Mouse (Mus musculus): Measurements from ENCODE around the gene Rere. TPM values are rescaled to one million over a fixed set of nuclear protein-coding genes. Genes with fewer than 3 reads are reported as not detected.

The Rere gene
- total and polyA plus RNA-seq, 3 experiments, result 3.1 to 36.5 (median 8.7) TPM

GRCm38 (mm10) chr4:150551390-150551789 lies 269.9 kb downstream of the Rere start:
- dilution Hi-C loops (cut with MboI; ENCODE audit: extremely low pct_ligation_motif_present, extremely low pct_unique_long_range_greater_than_20kb, low sequenced_read_pairs), result no loop called here
- no peak overlapping the region for H3K27ac ChIP-seq (ENCODE audit: insufficient read depth, low read depth)
- in situ Hi-C loops (cut with MboI; ENCODE audit: low pct_ligation_motif_present, low pct_unique_long_range_greater_than_20kb, low sequenced_read_pairs), result no loop called here
- peaks cover 3 to 38% of the 10 kb centered on the region in 2 experiments; a peak in 2 of 4 replicates for H3K4me1 ChIP-seq (ENCODE audit: control insufficient read depth in 1 of 2, insufficient read depth in 2 of 2)
- H3K27me3 ChIP-seq (replicated peaks), result no peaks in the 10 kb centered on the region
- DNase-seq (ENCODE audit: extremely low read depth), result no peak
- H3K9ac ChIP-seq (ENCODE audit: insufficient read depth, low read depth), result no peak overlapping the region
- TF ChIP-seq ZKSCAN1 (IDR thresholded peaks at IDR 0.05; ENCODE audit: borderline replicate concordance, low read depth, low read length) (no peak), ELF1 (IDR thresholded peaks at IDR 0.05; ENCODE audit: low read depth, low read length) (no peak), NELFE (IDR thresholded peaks at IDR 0.05; ENCODE audit: low read depth, low read length) (no peak), TCF12 (IDR thresholded peaks at IDR 0.05; ENCODE audit: low read depth, low read length) (no peak), JUN (IDR thresholded peaks at IDR 0.05; ENCODE audit: insufficient read depth, low read depth, low read length) (no peak), RAD21 (IDR thresholded peaks at IDR 0.05; ENCODE audit: low read depth, low read length) (no peak), PAX5 (IDR thresholded peaks at IDR 0.05; ENCODE audit: low read length) (no peak), ZC3H11A (IDR thresholded peaks at IDR 0.05; ENCODE audit: low read depth, low read length) (no peak), EP300 (IDR thresholded peaks at IDR 0.05; ENCODE audit: low read length) (no peak), UBTF (IDR thresholded peaks at IDR 0.05; ENCODE audit: low read depth, low read length) (no peak), USF1 (IDR thresholded peaks at IDR 0.05; ENCODE audit: low read depth, low read length) (no peak)
- peaks cover 7 to 66% of the 10 kb centered on the region in 2 experiments for H3K36me3 ChIP-seq (replicated peaks in 1 of 2; ENCODE audit: control insufficient read depth in 1 of 2, insufficient read depth in 1 of 2, low read length in 1 of 2)
- H3K4me2 ChIP-seq (ENCODE audit: insufficient read depth, low read depth, poor library complexity, severe bottlenecking), result no peak overlapping the region
- H3K4me3 ChIP-seq (replicated peaks in 1 of 3; ENCODE audit: low read depth in 2 of 3, low read length in 2 of 3, poor library complexity in 1 of 3), result no peak overlapping the region
- H3K9me3 ChIP-seq (replicated peaks; ENCODE audit: low read length), result peaks cover 3% of the 10 kb centered on the region
- H3K79me2 ChIP-seq (replicated peaks; ENCODE audit: control insufficient read depth, extremely low read depth, insufficient read depth, poor library complexity, severe bottlenecking), result no peaks in the 10 kb centered on the region

- in situ Hi-C loops (cut with MboI; ENCODE audit: low pct_ligation_motif_present, low pct_unique_long_range_greater_than_20kb, low sequenced_read_pairs), result no loop called here
- Histone ChIP-seq H3K9ac (ENCODE audit: insufficient read depth, low read depth) (no peak overlapping the region), H3K79me2 (replicated peaks; ENCODE audit: control insufficient read depth, extremely low read depth, insufficient read depth, poor library complexity, severe bottlenecking) (no peaks in the 10 kb centered on the region), H3K27me3 (replicated peaks) (no peaks in the 10 kb centered on the region), H3K9me3 (replicated peaks; ENCODE audit: low read length) (peaks cover 3% of the 10 kb centered on the region), H3K4me3 (replicated peaks in 1 of 3; ENCODE audit: low read depth in 2 of 3, low read length in 2 of 3, poor library complexity in 1 of 3) (no peak overlapping the region), H3K4me2 (ENCODE audit: insufficient read depth, low read depth, poor library complexity, severe bottlenecking) (no peak overlapping the region), H3K4me1 (ENCODE audit: control insufficient read depth in 1 of 2, insufficient read depth in 2 of 2) (peaks cover 13 to 50% of the 10 kb centered on the region in 2 experiments), H3K27ac (ENCODE audit: insufficient read depth, low read depth) (no peak overlapping the region), H3K36me3 (replicated peaks in 1 of 2; ENCODE audit: control insufficient read depth in 1 of 2, insufficient read depth in 1 of 2, low read length in 1 of 2) (peaks cover 2 to 56% of the 10 kb centered on the region in 2 experiments)
- no peak for DNase-seq (ENCODE audit: extremely low read depth)
- dilution Hi-C loops (cut with MboI; ENCODE audit: extremely low pct_ligation_motif_present, extremely low pct_unique_long_range_greater_than_20kb, low sequenced_read_pairs), result no loop called here
- no peak for TF ChIP-seq MEF2A (IDR thresholded peaks at IDR 0.05; ENCODE audit: borderline replicate concordance, low read depth, low read length)
- no peak for TF ChIP-seq ZC3H11A (IDR thresholded peaks at IDR 0.05; ENCODE audit: low read depth, low read length)
- TF ChIP-seq POLR2AphosphoS2 (IDR thresholded peaks at IDR 0.05; ENCODE audit: low read depth, low read length), result no peak
- TF ChIP-seq TCF12 (IDR thresholded peaks at IDR 0.05; ENCODE audit: low read depth, low read length), result no peak
- no peak for TF ChIP-seq POLR2A (IDR thresholded peaks at IDR 0.05; ENCODE audit: low read depth, low read length)
- TF ChIP-seq MXI1 (IDR thresholded peaks at IDR 0.05; ENCODE audit: low read depth, low read length), result no peak
- no peak for TF ChIP-seq RCOR1 (conservative IDR thresholded peaks at IDR 0.05; ENCODE audit: low read depth, low read length)
- no peak for TF ChIP-seq TBP (conservative IDR thresholded peaks at IDR 0.05; ENCODE audit: low read depth, low read length)
- no peak for TF ChIP-seq BHLHE40 (IDR thresholded peaks at IDR 0.05; ENCODE audit: low read depth, low read length)
- TF ChIP-seq CTCF (conservative IDR thresholded peaks at IDR 0.05 in 1 of 2, IDR thresholded peaks at IDR 0.05 in 1 of 2; ENCODE audit: low read depth in 2 of 2, low read length in 2 of 2), result no peak
- no peak for TF ChIP-seq JUN (IDR thresholded peaks at IDR 0.05; ENCODE audit: insufficient read depth, low read depth, low read length)
- TF ChIP-seq MAZ (IDR thresholded peaks at IDR 0.05; ENCODE audit: low read depth, low read length), result no peak
- TF ChIP-seq IRF4 (IDR thresholded peaks at IDR 0.05; ENCODE audit: low read depth, low read length), result no peak
Measured at GRCm38 (mm10) chr4:150552751-150553600, 271.5 kb downstream of the Rere start.

All from CH12.LX (cell line).